ENCODE assay signal across 16 mouse cellular contexts in genomic region chr2:145829231-145829630, GRCm38 (mm10).
"Had no signal": no experiment of that assay in that cellular context is flagged by ENCODE, and none has a peak within 500 bp of the region (broad histone marks: within the 10 kb centered on the region; RNA-seq: fewer than 3 reads in every experiment).

No protein-coding gene starts in this region.

- DNase-seq: liver; lung, adult 18-20 months; lung, postnatal 10 days; lung, postnatal 36 days; thymus, adult 18-20 months; thymus, postnatal 4 days had no signal

- ATAC-seq: intestine, postnatal 0 days; liver, embryonic 12.5 days; midbrain, embryonic 13.5 days; midbrain, embryonic 16.5 days had no signal

- H3K4me2 ChIP-seq: limb, embryonic 13.5 days; liver, embryonic 12.5 days; liver, embryonic 15.5 days; lung, embryonic 15.5 days; midbrain, embryonic 13.5 days had no signal

- H3K9ac ChIP-seq: limb, embryonic 13.5 days; liver, embryonic 12.5 days; liver, embryonic 15.5 days; lung, embryonic 15.5 days; midbrain, embryonic 13.5 days had no signal

- H3K36me3 ChIP-seq: limb, embryonic 10.5 days; limb, embryonic 13.5 days; liver, embryonic 12.5 days; liver, embryonic 15.5 days; lung, embryonic 15.5 days; midbrain, embryonic 10.5 days; midbrain, embryonic 13.5 days had no signal

- H3K4me3 ChIP-seq: limb, embryonic 10.5 days; limb, embryonic 13.5 days; liver, embryonic 12.5 days; liver, embryonic 15.5 days; lung, embryonic 15.5 days; megakaryocyte, embryonic 14.5 days; midbrain, embryonic 10.5 days; midbrain, embryonic 13.5 days had no signal

- H3K9me3 ChIP-seq: limb, embryonic 10.5 days; limb, embryonic 13.5 days; liver, embryonic 12.5 days; liver, embryonic 15.5 days; lung, embryonic 15.5 days; megakaryocyte, embryonic 14.5 days; midbrain, embryonic 10.5 days; midbrain, embryonic 13.5 days had no signal

- H3K27me3 ChIP-seq: limb, embryonic 13.5 days; liver, embryonic 12.5 days; liver, embryonic 15.5 days; lung, embryonic 15.5 days; midbrain, embryonic 13.5 days had no signal

- H3K27ac ChIP-seq: limb, embryonic 10.5 days; limb, embryonic 13.5 days; liver, embryonic 12.5 days; liver, embryonic 15.5 days; lung, embryonic 15.5 days; midbrain, embryonic 10.5 days; midbrain, embryonic 13.5 days had no signal
